Mouse (Mus musculus) limb, embryonic 13.5 days (tissue): ENCODE data around the gene Pcf11. TPM values are rescaled to one million over a fixed set of nuclear protein-coding genes. Genes with fewer than 3 reads are reported as not detected.

ENCODE experiments used
- ATAC-seq: fragments of 200-750 bp; cut with Nextera tagmentation; 2 replicates; pipeline ENCODE4 v1.8.0; 2017; ENCODE audit warnings: low read depth, moderate number of reproducible peaks, moderate TSS enrichment; ENCODE audit not compliant: low FRiP score
- H3K27ac ChIP-seq: fragments of 300-500 bp; sonication (generic); 2 replicates; pipeline ENCODE4 v1.5.1; 2015; ENCODE audit warnings: inconsistent platforms, mild to moderate bottlenecking, moderate library complexity
- H3K27me3 ChIP-seq: fragments of 300-500 bp; sonication (generic); 2 replicates; pipeline ENCODE4 v1.6.1; 2015; ENCODE audit warnings: mild to moderate bottlenecking, inconsistent platforms
- H3K36me3 ChIP-seq: fragments of 300-500 bp; sonication (generic); 2 replicates; pipeline ENCODE4 v1.6.1; 2015; ENCODE audit warnings: inconsistent platforms, mild to moderate bottlenecking, moderate library complexity
- H3K4me1 ChIP-seq: fragments of 300-500 bp; sonication (generic); 2 replicates; pipeline ENCODE4 v1.6.1; 2015; ENCODE audit warnings: inconsistent platforms
- H3K4me2 ChIP-seq: fragments of 300-500 bp; sonication (generic); replicated peaks from 2 replicates; pipeline ENCODE4 v1.6.1; 2015; ENCODE audit warnings: inconsistent platforms, mild to moderate bottlenecking, moderate library complexity
- H3K4me3 ChIP-seq: fragments of 300-500 bp; sonication (generic); 2 replicates; pipeline ENCODE4 v1.5.1; 2015; ENCODE audit warnings: moderate library complexity, mild to moderate bottlenecking, inconsistent platforms
- H3K9ac ChIP-seq: fragments of 300-500 bp; sonication (generic); 2 replicates; pipeline ENCODE4 v1.6.1; 2015; ENCODE audit warnings: mild to moderate bottlenecking, inconsistent platforms
- H3K9me3 ChIP-seq: fragments of 300-500 bp; sonication (generic); 2 replicates; pipeline ENCODE4 v1.6.1; 2016; ENCODE audit warnings: inconsistent platforms
- WGBS: fragments of 180-500 bp; shearing (Covaris S2); methylation state at CpG from one replicate; pipeline ENCODE4 v1.1.7; 2015; 5-methylcytosine and 5-hydroxymethylcytosine counted together
- polyA plus RNA-seq: library from polyadenylated mRNA; unstranded; fragments of >200 nt; fragmentation: Nextera tagmentation; extraction: Ambion mirVana; gene quantifications from 2 replicates; pipeline ENCODE4 v1.2.1, GENCODE M21; 2015

Gene Pcf11
- polyA plus RNA-seq, 1 experiment from 2014 or later: 25.4 TPM

GRCm38 (mm10) chr7:92630167-92630566, 39.6 kb downstream of the Pcf11 start:
- Histone ChIP-seq H3K4me1 (no peaks in the 10 kb centered on the region), H3K27ac (no peak overlapping the region), H3K4me2 (no peak overlapping the region), H3K27me3 (no peaks in the 10 kb centered on the region), H3K9ac (no peak overlapping the region), H3K9me3 (no peaks in the 10 kb centered on the region), H3K36me3 (no peaks in the 10 kb centered on the region), H3K4me3 (no peak overlapping the region)
- no peak for ATAC-seq
- WGBS: 49% methylated on average over 2 of the region's 2 CpGs

- Histone ChIP-seq H3K9me3 (no peaks in the 10 kb centered on the region), H3K9ac (no peak overlapping the region), H3K36me3 (no peaks in the 10 kb centered on the region), H3K27me3 (no peaks in the 10 kb centered on the region), H3K27ac (no peak overlapping the region), H3K4me3 (no peak overlapping the region), H3K4me1 (no peaks in the 10 kb centered on the region), H3K4me2 (no peak overlapping the region)
- 54% methylated on average over 2 of the region's 2 CpGs for WGBS
- no peak for ATAC-seq
These were observed 45.2 kb downstream of the Pcf11 start for GRCm38 (mm10) chr7:92624488-92624887.

- ATAC-seq: no peak
- Histone ChIP-seq H3K27ac (no peak overlapping the region), H3K9me3 (no peaks in the 10 kb centered on the region), H3K27me3 (no peaks in the 10 kb centered on the region), H3K4me1 (no peaks in the 10 kb centered on the region), H3K9ac (no peak overlapping the region), H3K4me3 (no peak overlapping the region), H3K36me3 (peaks cover 7% of the 10 kb centered on the region; the same call in 1 of the 2 replicates), H3K4me2 (no peak overlapping the region)
- 37% methylated on average over 7 of the region's 7 CpGs for WGBS
These were observed 58.9 kb downstream of the Pcf11 start for GRCm38 (mm10) chr7:92610830-92611229.

GRCm38 (mm10) chr7:92604961-92605360, 64.8 kb downstream of the Pcf11 start:
- Histone ChIP-seq H3K36me3 (peaks cover 16% of the 10 kb centered on the region), H3K4me2 (no peak overlapping the region), H3K4me1 (no peaks in the 10 kb centered on the region), H3K9ac (no peak overlapping the region), H3K4me3 (no peak overlapping the region), H3K9me3 (no peaks in the 10 kb centered on the region), H3K27me3 (no peaks in the 10 kb centered on the region), H3K27ac (no peak overlapping the region)
- WGBS: 91% methylated on average over 7 of the region's 7 CpGs
- no peak for ATAC-seq

Other genes starting within 250 kb of the Pcf11 start
- 57.9 and 60.1 TPM in 2 replicates for gene Ccdc90b, start 108.8 kb downstream of the Pcf11 start, polyA plus RNA-seq
- gene Ankrd42, start 32.8 kb downstream of the Pcf11 start, polyA plus RNA-seq: 8.2 and 9.1 TPM in 2 replicates
- 19.6 and 22.9 TPM in 2 replicates for gene Rab30, start 71.7 kb upstream of the Pcf11 start, polyA plus RNA-seq
- gene Ddias, start 204.3 kb upstream of the Pcf11 start, polyA plus RNA-seq: 13.0 and 14.0 TPM in 2 replicates
- gene Prcp, start 204.5 kb upstream of the Pcf11 start, polyA plus RNA-seq: 25.7 and 27.2 TPM in 2 replicates